Comparison of ENCODE assay signal across 13 mouse cellular contexts in the genomic region with DNA sequence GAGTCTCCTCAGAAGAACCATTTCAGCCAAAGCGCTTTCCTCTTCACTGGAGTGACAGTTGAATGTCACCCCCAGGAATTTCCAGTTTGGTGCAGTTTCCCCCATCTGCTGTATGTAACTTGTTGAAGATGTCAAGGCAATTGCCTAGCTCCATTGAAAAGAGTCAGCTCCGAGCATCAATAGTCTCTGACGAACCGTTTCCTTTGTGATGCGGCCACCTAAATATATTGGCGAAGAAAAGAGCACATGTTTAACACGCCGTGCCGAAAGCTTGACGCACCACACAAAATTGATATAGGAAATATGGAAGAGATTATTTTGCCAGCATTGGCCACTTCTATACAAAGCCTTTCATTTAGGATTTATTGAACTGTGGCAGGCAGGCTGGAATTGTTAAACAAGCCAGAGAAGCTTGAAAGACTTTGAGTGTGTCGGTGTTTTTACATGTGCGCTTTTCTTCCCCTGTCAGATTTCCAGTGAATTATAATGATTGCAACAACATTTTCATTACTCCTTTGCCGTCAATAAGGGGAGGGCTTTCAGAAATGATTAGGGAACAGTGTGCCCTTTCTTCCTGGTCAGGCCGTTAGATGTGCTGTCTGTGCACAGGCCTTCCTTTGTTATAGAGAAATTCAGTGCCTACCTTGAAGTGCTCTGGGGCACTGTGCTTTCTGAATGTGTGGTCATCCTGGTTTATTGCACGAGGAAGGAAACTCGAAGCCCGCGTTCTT.
DNase-seq lines count a peak whose midpoint lies in the region; ATAC-seq and TF ChIP-seq lines count a peak whose summit lies in the region.
"Had no signal": no experiment of that assay in that cellular context is flagged by ENCODE, and none has a peak within 500 bp of the region (broad histone marks: within the 10 kb centered on the region; RNA-seq: fewer than 3 reads in every experiment).

No protein-coding gene starts in this region.

- TF ChIP-seq CTCF in brain, embryonic 14.5 days (IDR thresholded peaks at IDR 0.05; ENCODE audit: borderline replicate concordance, extremely low read depth, insufficient read depth, insufficient read length), result no peak
- TF ChIP-seq CTCF in thymus, adult 2 months (IDR thresholded peaks at IDR 0.05; ENCODE audit: borderline replicate concordance, control insufficient read depth, extremely low read depth, insufficient read depth, low read length, poor library complexity), result no peak

- no peak overlapping the region for H3K4me2 ChIP-seq in forebrain, embryonic 16.5 days (ENCODE audit: low read length)
- H3K4me2 ChIP-seq in limb, embryonic 12.5 days, result no peak overlapping the region
- H3K4me2 ChIP-seq: heart, embryonic 13.5 days had no signal

- no peaks in the 10 kb centered on the region for H3K27me3 ChIP-seq in embryonic facial prominence, embryonic 10.5 days (replicated peaks; ENCODE audit: low read depth, poor library complexity, severe bottlenecking)
- H3K27me3 ChIP-seq in forebrain, embryonic 16.5 days (replicated peaks; ENCODE audit: control insufficient read depth, insufficient read depth, low read length), result no peaks in the 10 kb centered on the region
- no peaks in the 10 kb centered on the region for H3K27me3 ChIP-seq in limb, embryonic 12.5 days
- no peaks in the 10 kb centered on the region for H3K27me3 ChIP-seq in thymus, adult 2 months (ENCODE audit: control insufficient read depth, insufficient read depth, low read length)
- H3K27me3 ChIP-seq: heart, embryonic 13.5 days had no signal

- 64% methylated on average over 18 of the region's 18 CpGs for WGBS in embryonic facial prominence, embryonic 10.5 days
- 27% methylated on average over 18 of the region's 18 CpGs for WGBS in forebrain, embryonic 16.5 days
- WGBS in limb, embryonic 12.5 days, result 59% methylated on average over 18 of the region's 18 CpGs
- WGBS in thymus, adult 2 months, result 96% methylated on average over 18 of the region's 18 CpGs

- H3K27ac ChIP-seq in embryonic facial prominence, embryonic 10.5 days (replicated peaks), result peak overlapping the region; percentile 62
- no peak overlapping the region for H3K27ac ChIP-seq in forebrain, embryonic 16.5 days (ENCODE audit: low read length)
- peak overlapping the region; percentile 56 for H3K27ac ChIP-seq in limb, embryonic 12.5 days
- H3K27ac ChIP-seq in thymus, adult 2 months (ENCODE audit: control insufficient read depth, insufficient read depth, low read length), result no peak overlapping the region
- H3K27ac ChIP-seq: heart, embryonic 13.5 days had no signal

- no peak overlapping the region for H3K4me3 ChIP-seq in embryonic facial prominence, embryonic 10.5 days
- H3K4me3 ChIP-seq in forebrain, embryonic 16.5 days (replicated peaks; ENCODE audit: low read length), result no peak overlapping the region
- H3K4me3 ChIP-seq in limb, embryonic 12.5 days (replicated peaks), result no peak overlapping the region
- no peak overlapping the region for H3K4me3 ChIP-seq in thymus, adult 2 months (ENCODE audit: control insufficient read depth, insufficient read depth, low read length)
- H3K4me3 ChIP-seq: heart, embryonic 13.5 days had no signal

- DNase-seq in brain, embryonic 14.5 days (ENCODE audit: low read depth), result peak; percentile 61
- no peak for DNase-seq in embryonic facial prominence, embryonic 10.5 days (ENCODE audit: low spot score)
- DNase-seq in urinary bladder, adult 18-20 months (ENCODE audit: low spot score in 2 of 2), result no peak
- no peak for DNase-seq in thymus, adult 2 months
- DNase-seq in cerebellum, postnatal 14 days, result no peak
- DNase-seq: adrenal gland, postnatal 14 days; gastrocnemius, postnatal 10 days; kidney, postnatal 4 days; liver, postnatal 0 days had no signal

- ATAC-seq in forebrain, embryonic 16.5 days, result peak; percentile 32; the same call in 1 of the 2 replicates
- ATAC-seq in limb, embryonic 12.5 days (ENCODE audit: insufficient number of reproducible peaks, insufficient read depth, low FRiP score, low TSS enrichment, low read depth), result 0 out of 2 replicates have a peak, but pooled peaks have one; percentile 28
- ATAC-seq: inflammation-experienced regulatory T-cells, adult 6 months; liver, postnatal 0 days had no signal

- no peaks in the 10 kb centered on the region; the same call in 1 of the 2 replicates for H3K36me3 ChIP-seq in embryonic facial prominence, embryonic 10.5 days (replicated peaks)
- H3K36me3 ChIP-seq in forebrain, embryonic 16.5 days (ENCODE audit: control insufficient read depth, insufficient read depth), result no peaks in the 10 kb centered on the region
- no peaks in the 10 kb centered on the region for H3K36me3 ChIP-seq in limb, embryonic 12.5 days
- no peaks in the 10 kb centered on the region for H3K36me3 ChIP-seq in thymus, adult 2 months (ENCODE audit: control insufficient read depth, insufficient read depth, low read length)
- H3K36me3 ChIP-seq: heart, embryonic 13.5 days had no signal

- peaks cover 26% of the 10 kb centered on the region for H3K4me1 ChIP-seq in embryonic facial prominence, embryonic 10.5 days
- peaks cover 16% of the 10 kb centered on the region for H3K4me1 ChIP-seq in forebrain, embryonic 16.5 days (replicated peaks; ENCODE audit: control insufficient read depth, insufficient read depth, low read length)
- H3K4me1 ChIP-seq in limb, embryonic 12.5 days (replicated peaks), result peaks cover 25% of the 10 kb centered on the region
- H3K4me1 ChIP-seq in thymus, adult 2 months (replicated peaks; ENCODE audit: control insufficient read depth, insufficient read depth, low read length), result no peaks in the 10 kb centered on the region

- H3K9ac ChIP-seq in forebrain, embryonic 16.5 days (replicated peaks; ENCODE audit: low read depth, low read length), result no peak overlapping the region
- no peak overlapping the region for H3K9ac ChIP-seq in limb, embryonic 12.5 days (replicated peaks)
- H3K9ac ChIP-seq: heart, embryonic 13.5 days; liver, postnatal 0 days had no signal

- H3K9me3 ChIP-seq in embryonic facial prominence, embryonic 10.5 days, result no peaks in the 10 kb centered on the region
- H3K9me3 ChIP-seq in forebrain, embryonic 16.5 days (ENCODE audit: control insufficient read depth, low read length), result no peaks in the 10 kb centered on the region
- H3K9me3 ChIP-seq in limb, embryonic 12.5 days, result peaks cover 3% of the 10 kb centered on the region; the same call in 1 of the 2 replicates
- H3K9me3 ChIP-seq: heart, embryonic 13.5 days had no signal

- TF ChIP-seq POLR2A in brain, embryonic 14.5 days (IDR thresholded peaks at IDR 0.05; ENCODE audit: borderline replicate concordance, extremely low read depth, insufficient read depth, insufficient read length, poor library complexity, severe bottlenecking), result no peak
- no peak for TF ChIP-seq POLR2A in thymus, adult 2 months (IDR thresholded peaks at IDR 0.05; ENCODE audit: control insufficient read depth, extremely low read depth, insufficient read depth, low read length, poor library complexity)

Comparison
In these comparisons a context has a peak if more than half of its experiments do, and no peak if none do; other contexts are left out.
1. H3K27ac ChIP-seq: peak in embryonic facial prominence, embryonic 10.5 days (single experiment) and limb, embryonic 12.5 days (single experiment); none in forebrain, embryonic 16.5 days (single experiment) and thymus, adult 2 months (single experiment).